Mouse (Mus musculus): ENCODE data around the gene Tmem138. TPM values are rescaled to one million over a fixed set of nuclear protein-coding genes. Genes with fewer than 3 reads are reported as not detected.

Tmem138 gene
- polyA plus RNA-seq, 1 experiment from 2014 or later: 37.5 TPM

DNA sequence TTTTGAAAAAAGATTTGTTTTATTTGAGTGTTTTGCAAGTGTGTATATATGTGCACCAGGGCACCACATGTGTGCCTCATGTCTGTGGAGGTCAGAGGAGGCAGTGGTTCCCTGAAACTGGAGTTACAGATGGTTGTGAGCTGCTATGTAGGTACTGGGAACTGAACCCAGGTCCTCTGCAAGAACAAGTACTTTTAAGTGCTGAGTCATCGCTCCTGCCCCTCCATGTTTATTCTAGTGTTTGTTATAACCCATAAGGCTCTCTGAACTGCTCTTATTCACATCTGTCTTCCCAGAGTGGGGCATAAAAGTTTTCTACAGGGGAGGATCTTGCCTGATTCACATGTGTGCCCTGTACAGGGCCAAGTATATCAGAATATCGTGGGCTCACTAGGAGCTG, 22.5 kb upstream of the Tmem138 start:
- no peak for ATAC-seq
- Histone ChIP-seq H3K27ac (ENCODE audit: low read length) (no peak overlapping the region), H3K27me3 (replicated peaks; ENCODE audit: control insufficient read depth, insufficient read depth, low read length) (no peaks in the 10 kb centered on the region), H3K36me3 (ENCODE audit: control insufficient read depth, insufficient read depth) (0 out of 2 replicates have a peak, but pooled peaks cover 3% of the 10 kb centered on the region), H3K4me1 (replicated peaks; ENCODE audit: control insufficient read depth, insufficient read depth, low read length) (peaks cover 17% of the 10 kb centered on the region), H3K4me2 (ENCODE audit: low read length) (no peak overlapping the region), H3K9me3 (ENCODE audit: control insufficient read depth, low read length) (no peaks in the 10 kb centered on the region), H3K9ac (replicated peaks; ENCODE audit: low read depth, low read length) (no peak overlapping the region), H3K4me3 (replicated peaks; ENCODE audit: low read length) (no peak overlapping the region)
- 93% methylated on average over 2 of the region's 2 CpGs for WGBS

DNA sequence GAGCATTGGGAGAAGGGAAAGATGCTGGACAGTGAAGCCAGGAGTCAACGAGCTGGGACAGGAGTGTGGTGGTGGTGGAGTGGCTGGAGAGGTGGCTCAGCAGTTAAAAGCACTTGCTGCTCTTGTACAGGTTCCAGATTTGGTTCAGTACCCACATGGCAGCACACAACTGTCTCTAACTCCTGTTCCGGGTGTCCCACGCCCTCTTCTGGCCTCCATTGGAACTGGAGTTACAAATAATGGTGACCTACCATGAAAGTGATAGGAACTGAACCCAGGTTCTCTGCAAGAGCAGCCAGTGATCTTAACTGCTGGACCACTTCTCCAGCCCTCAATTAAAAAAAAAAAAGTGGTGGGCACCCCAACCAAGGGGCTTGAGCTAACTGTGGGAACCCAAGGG, 21.0 kb upstream of the Tmem138 start:
- Histone ChIP-seq H3K27ac (ENCODE audit: low read length) (no peak overlapping the region), H3K36me3 (ENCODE audit: control insufficient read depth, insufficient read depth) (0 out of 2 replicates have a peak, but pooled peaks cover 3% of the 10 kb centered on the region), H3K9me3 (ENCODE audit: control insufficient read depth, low read length) (no peaks in the 10 kb centered on the region), H3K27me3 (replicated peaks; ENCODE audit: control insufficient read depth, insufficient read depth, low read length) (no peaks in the 10 kb centered on the region), H3K4me3 (replicated peaks; ENCODE audit: low read length) (no peak overlapping the region), H3K4me2 (ENCODE audit: low read length) (no peak overlapping the region), H3K4me1 (replicated peaks; ENCODE audit: control insufficient read depth, insufficient read depth, low read length) (peaks cover 7% of the 10 kb centered on the region), H3K9ac (replicated peaks; ENCODE audit: low read depth, low read length) (no peak overlapping the region)
- no peak for ATAC-seq
- WGBS: 46% methylated on average over 3 of the region's 3 CpGs

GRCm38 (mm10) chr19:10591659-10592377, 14.7 kb upstream of the Tmem138 start:
- Histone ChIP-seq H3K27ac (ENCODE audit: low read length) (no peak overlapping the region), H3K4me3 (replicated peaks; ENCODE audit: low read length) (no peak overlapping the region), H3K4me2 (ENCODE audit: low read length) (no peak overlapping the region), H3K9ac (replicated peaks; ENCODE audit: low read depth, low read length) (no peak overlapping the region), H3K27me3 (replicated peaks; ENCODE audit: control insufficient read depth, insufficient read depth, low read length) (no peaks in the 10 kb centered on the region), H3K9me3 (ENCODE audit: control insufficient read depth, low read length) (no peaks in the 10 kb centered on the region), H3K36me3 (ENCODE audit: control insufficient read depth, insufficient read depth) (peaks cover 5% of the 10 kb centered on the region; the same call in 1 of the 2 replicates), H3K4me1 (replicated peaks; ENCODE audit: control insufficient read depth, insufficient read depth, low read length) (no peaks in the 10 kb centered on the region)
- no peak for ATAC-seq
- WGBS: 91% methylated on average over 6 of the region's 6 CpGs

- 71% methylated on average over 3 of the region's 3 CpGs for WGBS
- Histone ChIP-seq H3K27ac (ENCODE audit: low read length) (no peak overlapping the region), H3K4me2 (ENCODE audit: low read length) (no peak overlapping the region), H3K4me1 (replicated peaks; ENCODE audit: control insufficient read depth, insufficient read depth, low read length) (no peaks in the 10 kb centered on the region), H3K27me3 (replicated peaks; ENCODE audit: control insufficient read depth, insufficient read depth, low read length) (no peaks in the 10 kb centered on the region), H3K9me3 (ENCODE audit: control insufficient read depth, low read length) (no peaks in the 10 kb centered on the region), H3K9ac (replicated peaks; ENCODE audit: low read depth, low read length) (no peak overlapping the region), H3K36me3 (ENCODE audit: control insufficient read depth, insufficient read depth) (peaks cover 5% of the 10 kb centered on the region; the same call in 1 of the 2 replicates), H3K4me3 (replicated peaks; ENCODE audit: low read length) (no peak overlapping the region)
- ATAC-seq: no peak
These were observed 13.1 kb upstream of the Tmem138 start for GRCm38 (mm10) chr19:10590301-10590700.

GRCm38 (mm10) chr19:10589127-10589857, 12.1 kb upstream of the Tmem138 start:
- no peak overlapping the region for H3K4me3 ChIP-seq (replicated peaks; ENCODE audit: low read length)
- H3K27me3 ChIP-seq (replicated peaks; ENCODE audit: control insufficient read depth, insufficient read depth, low read length): no peaks in the 10 kb centered on the region
- H3K9me3 ChIP-seq (ENCODE audit: control insufficient read depth, low read length): no peaks in the 10 kb centered on the region
- H3K36me3 ChIP-seq (ENCODE audit: control insufficient read depth, insufficient read depth): peaks cover 2% of the 10 kb centered on the region; the same call in 1 of the 2 replicates
- H3K27ac ChIP-seq (ENCODE audit: low read length): no peak overlapping the region
- no peak overlapping the region for H3K4me2 ChIP-seq (ENCODE audit: low read length)
- ATAC-seq: no peak
- H3K9ac ChIP-seq (replicated peaks; ENCODE audit: low read depth, low read length): no peak overlapping the region
- 65% methylated on average over 5 of the region's 5 CpGs for WGBS
- no peaks in the 10 kb centered on the region for H3K4me1 ChIP-seq (replicated peaks; ENCODE audit: control insufficient read depth, insufficient read depth, low read length)

GRCm38 (mm10) chr19:10587231-10587630, 10.1 kb upstream of the Tmem138 start:
- ATAC-seq: no peak
- peaks cover 2% of the 10 kb centered on the region; the same call in 1 of the 2 replicates for H3K36me3 ChIP-seq (ENCODE audit: control insufficient read depth, insufficient read depth)

DNA sequence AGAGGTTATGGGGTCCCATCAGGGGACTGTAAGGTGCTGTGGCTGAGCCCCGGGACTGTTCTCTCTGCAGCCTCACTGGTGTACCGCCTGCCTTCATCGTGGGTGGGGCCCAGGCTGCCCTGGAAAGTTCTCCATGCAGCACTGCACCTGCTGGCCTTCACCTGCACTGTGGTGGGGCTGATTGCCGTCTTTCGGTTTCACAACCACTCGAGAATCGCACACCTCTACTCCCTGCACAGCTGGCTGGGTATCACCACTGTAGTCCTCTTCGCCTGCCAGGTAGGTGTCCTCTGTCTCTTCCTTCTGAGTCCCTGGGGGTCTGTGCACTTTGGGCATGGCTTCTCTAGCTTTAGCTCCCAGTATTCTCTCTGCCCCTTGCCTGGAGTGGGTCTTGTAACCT, 8.0 kb upstream of the Tmem138 start:
- Histone ChIP-seq H3K9ac (replicated peaks; ENCODE audit: low read depth, low read length) (no peak overlapping the region), H3K27ac (ENCODE audit: low read length) (no peak overlapping the region), H3K36me3 (ENCODE audit: control insufficient read depth, insufficient read depth) (no peaks in the 10 kb centered on the region), H3K4me3 (replicated peaks; ENCODE audit: low read length) (no peak overlapping the region), H3K9me3 (ENCODE audit: control insufficient read depth, low read length) (no peaks in the 10 kb centered on the region), H3K27me3 (replicated peaks; ENCODE audit: control insufficient read depth, insufficient read depth, low read length) (no peaks in the 10 kb centered on the region), H3K4me1 (replicated peaks; ENCODE audit: control insufficient read depth, insufficient read depth, low read length) (no peaks in the 10 kb centered on the region), H3K4me2 (ENCODE audit: low read length) (no peak overlapping the region)
- 90% methylated on average over 8 of the region's 8 CpGs for WGBS
- ATAC-seq: no peak

More at GRCm38 (mm10) chr19:10587231-10587630, 10.1 kb upstream of the Tmem138 start:
- Histone ChIP-seq H3K9me3 (ENCODE audit: control insufficient read depth, low read length) (no peaks in the 10 kb centered on the region), H3K4me3 (replicated peaks; ENCODE audit: low read length) (no peak overlapping the region), H3K9ac (replicated peaks; ENCODE audit: low read depth, low read length) (no peak overlapping the region), H3K27ac (ENCODE audit: low read length) (no peak overlapping the region), H3K27me3 (replicated peaks; ENCODE audit: control insufficient read depth, insufficient read depth, low read length) (no peaks in the 10 kb centered on the region), H3K4me2 (ENCODE audit: low read length) (no peak overlapping the region), H3K4me1 (replicated peaks; ENCODE audit: control insufficient read depth, insufficient read depth, low read length) (no peaks in the 10 kb centered on the region)
- WGBS: 89% methylated on average over 8 of the region's 8 CpGs

GRCm38 (mm10) chr19:10583550-10584146, 6.5 kb upstream of the Tmem138 start:
- ATAC-seq: no peak
- WGBS: 31% methylated on average over 7 of the region's 7 CpGs

GRCm38 (mm10) chr19:10581984-10582383, 4.8 kb upstream of the Tmem138 start:
- WGBS: 86% methylated on average over 6 of the region's 6 CpGs
- H3K9me3 ChIP-seq (ENCODE audit: control insufficient read depth, low read length): no peaks in the 10 kb centered on the region
- H3K9ac ChIP-seq (replicated peaks; ENCODE audit: low read depth, low read length): no peak overlapping the region
- no peaks in the 10 kb centered on the region for H3K36me3 ChIP-seq (ENCODE audit: control insufficient read depth, insufficient read depth)
- H3K4me1 ChIP-seq (replicated peaks; ENCODE audit: control insufficient read depth, insufficient read depth, low read length): peaks cover 15% of the 10 kb centered on the region
- H3K4me2 ChIP-seq (ENCODE audit: low read length): no peak overlapping the region
- ATAC-seq: no peak
- H3K27me3 ChIP-seq (replicated peaks; ENCODE audit: control insufficient read depth, insufficient read depth, low read length): no peaks in the 10 kb centered on the region
- no peak overlapping the region for H3K27ac ChIP-seq (ENCODE audit: low read length)
- no peak overlapping the region for H3K4me3 ChIP-seq (replicated peaks; ENCODE audit: low read length)

More at GRCm38 (mm10) chr19:10583550-10584146, 6.5 kb upstream of the Tmem138 start:
- no peaks in the 10 kb centered on the region for H3K27me3 ChIP-seq (replicated peaks; ENCODE audit: control insufficient read depth, insufficient read depth, low read length)
- no peak overlapping the region for H3K27ac ChIP-seq (ENCODE audit: low read length)
- H3K9ac ChIP-seq (replicated peaks; ENCODE audit: low read depth, low read length): no peak overlapping the region
- H3K4me3 ChIP-seq (replicated peaks; ENCODE audit: low read length): no peak overlapping the region
- H3K4me1 ChIP-seq (replicated peaks; ENCODE audit: control insufficient read depth, insufficient read depth, low read length): peaks cover 5% of the 10 kb centered on the region
- H3K9me3 ChIP-seq (ENCODE audit: control insufficient read depth, low read length): no peaks in the 10 kb centered on the region
- no peak overlapping the region for H3K4me2 ChIP-seq (ENCODE audit: low read length)
- no peaks in the 10 kb centered on the region for H3K36me3 ChIP-seq (ENCODE audit: control insufficient read depth, insufficient read depth)
